Mouse (Mus musculus) stomach, embryonic 14.5 days (tissue): ENCODE data around the gene Ush2a. TPM values are rescaled to one million over a fixed set of nuclear protein-coding genes. Genes with fewer than 3 reads are reported as not detected.
A peak's percentile ranks its signal among the peaks of the same experiment; 100 is the strongest.

Experiments used
- ATAC-seq: fragments of 200-750 bp; cut with Nextera tagmentation; 2 replicates; pipeline ENCODE4 v1.8.0; 2017; ENCODE audit warnings: low read depth, moderate TSS enrichment; ENCODE audit not compliant: insufficient number of reproducible peaks, insufficient read depth, low FRiP score
- H3K27ac ChIP-seq: fragments of 300-500 bp; sonication (generic); 2 replicates; pipeline ENCODE4 v1.5.1; 2014; ENCODE audit warnings: mild to moderate bottlenecking, low read length, moderate library complexity, mixed read lengths
- H3K27me3 ChIP-seq: fragments of 300-500 bp; sonication (generic); 2 replicates; pipeline ENCODE4 v1.6.1; 2014; ENCODE audit warnings: low read length, control low read depth, mixed read lengths; ENCODE audit not compliant: control insufficient read depth, insufficient read depth
- H3K36me3 ChIP-seq: fragments of 300-500 bp; sonication (generic); 2 replicates; pipeline ENCODE4 v1.6.1; 2014; ENCODE audit warnings: mild to moderate bottlenecking, control low read depth, low read length, moderate library complexity, mixed read lengths; ENCODE audit not compliant: control insufficient read depth, insufficient read depth
- H3K4me1 ChIP-seq: fragments of 300-500 bp; sonication (generic); 2 replicates; pipeline ENCODE4 v1.6.1; 2014; ENCODE audit warnings: low read length, control low read depth, mixed read lengths; ENCODE audit not compliant: control insufficient read depth, insufficient read depth
- H3K4me2 ChIP-seq: fragments of 300-500 bp; sonication (generic); replicated peaks from 2 replicates; pipeline ENCODE4 v1.6.1; 2014; ENCODE audit warnings: low read depth, low read length, control low read depth
- H3K4me3 ChIP-seq: fragments of 300-500 bp; sonication (generic); 2 replicates; pipeline ENCODE4 v1.5.1; 2014; ENCODE audit warnings: low read depth, low read length, control low read depth
- H3K9ac ChIP-seq: fragments of 300-500 bp; sonication (generic); replicated peaks from 2 replicates; pipeline ENCODE4 v1.6.1; 2014; ENCODE audit warnings: low read depth, mild to moderate bottlenecking, control low read depth, low read length, moderate library complexity, mixed read lengths
- H3K9me3 ChIP-seq: fragments of 300-500 bp; sonication (generic); 2 replicates; pipeline ENCODE4 v1.6.1; 2016; ENCODE audit warnings: low read depth, low read length, control low read depth; ENCODE audit not compliant: control insufficient read depth
- WGBS: fragments of 180-500 bp; shearing (Covaris S2); extraction: QIAGEN DNeasy Blood & Tissue Kit; methylation state at CpG from one replicate; pipeline ENCODE4 v1.1.7; 2014; 5-methylcytosine and 5-hydroxymethylcytosine counted together
- polyA plus RNA-seq: library from polyadenylated mRNA; unstranded; fragments of >200 nt; fragmentation: Nextera tagmentation; extraction: Ambion mirVana; gene quantifications from 2 replicates; pipeline ENCODE4 v1.2.1, GENCODE M21; 2014

The Ush2a gene
- polyA plus RNA-seq, 1 experiment from 2014 or later: not detected

DNA sequence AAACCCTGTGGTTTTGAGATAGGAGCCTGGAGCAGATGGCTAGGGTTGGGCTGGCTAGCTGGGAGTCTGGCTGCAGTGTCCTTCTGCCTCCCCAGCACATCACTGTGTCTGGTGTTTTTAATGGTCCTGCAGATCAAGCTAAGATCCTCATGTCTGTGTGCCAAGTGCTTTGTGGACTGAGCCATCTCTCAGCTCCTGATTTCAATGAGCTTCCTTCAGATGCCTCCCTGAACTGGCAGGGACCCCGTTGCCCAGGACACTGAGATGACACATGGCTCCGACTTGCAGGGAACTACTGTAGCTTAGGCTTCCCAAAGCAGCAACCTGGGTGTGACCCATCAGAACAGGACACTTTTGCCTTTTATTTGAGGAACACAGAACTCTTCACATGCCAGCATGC, 72.1 kb downstream of the Ush2a start:
- H3K9ac ChIP-seq: no peak overlapping the region
- H3K4me2 ChIP-seq: no peak overlapping the region
- H3K27ac ChIP-seq: no peak overlapping the region
- WGBS: 80% methylated on average over 2 of the region's 2 CpGs
- no peaks in the 10 kb centered on the region for H3K9me3 ChIP-seq
- no peaks in the 10 kb centered on the region for H3K36me3 ChIP-seq
- no peaks in the 10 kb centered on the region for H3K4me1 ChIP-seq
- no peak for ATAC-seq
- no peak overlapping the region for H3K4me3 ChIP-seq
- no peaks in the 10 kb centered on the region for H3K27me3 ChIP-seq

GRCm38 (mm10) chr1:188347762-188348161, 85.9 kb downstream of the Ush2a start:
- Histone ChIP-seq H3K9ac (no peak overlapping the region), H3K4me1 (no peaks in the 10 kb centered on the region), H3K27ac (no peak overlapping the region), H3K27me3 (no peaks in the 10 kb centered on the region), H3K4me2 (no peak overlapping the region), H3K9me3 (no peaks in the 10 kb centered on the region), H3K4me3 (no peak overlapping the region), H3K36me3 (no peaks in the 10 kb centered on the region)
- ATAC-seq: no peak
- WGBS: 60% methylated on average over 2 of the region's 2 CpGs

- no peaks in the 10 kb centered on the region for H3K36me3 ChIP-seq
- WGBS: 89% methylated on average over 2 of the region's 2 CpGs
Observed at GRCm38 (mm10) chr1:188354726-188355125, 92.9 kb downstream of the Ush2a start.

GRCm38 (mm10) chr1:188363548-188363947, 101.7 kb downstream of the Ush2a start:
- Histone ChIP-seq H3K27ac (no peak overlapping the region), H3K9ac (no peak overlapping the region), H3K4me3 (no peak overlapping the region), H3K4me1 (no peaks in the 10 kb centered on the region), H3K36me3 (no peaks in the 10 kb centered on the region), H3K27me3 (no peaks in the 10 kb centered on the region), H3K4me2 (no peak overlapping the region), H3K9me3 (no peaks in the 10 kb centered on the region)
- 75% methylated on average over 3 of the region's 3 CpGs for WGBS
- ATAC-seq: no peak

More at GRCm38 (mm10) chr1:188354726-188355125, 92.9 kb downstream of the Ush2a start:
- H3K4me3 ChIP-seq: no peak overlapping the region
- no peak overlapping the region for H3K27ac ChIP-seq
- H3K4me1 ChIP-seq: no peaks in the 10 kb centered on the region
- H3K9ac ChIP-seq: no peak overlapping the region
- no peak overlapping the region for H3K4me2 ChIP-seq
- no peaks in the 10 kb centered on the region for H3K9me3 ChIP-seq
- ATAC-seq: no peak
- no peaks in the 10 kb centered on the region for H3K27me3 ChIP-seq

- H3K9ac ChIP-seq: no peak overlapping the region
- H3K27me3 ChIP-seq: no peaks in the 10 kb centered on the region
- no peaks in the 10 kb centered on the region for H3K4me1 ChIP-seq
- H3K4me3 ChIP-seq: no peak overlapping the region
- WGBS: 69% methylated on average over 1 of the region's 1 CpGs
- H3K9me3 ChIP-seq: no peaks in the 10 kb centered on the region
- H3K36me3 ChIP-seq: no peaks in the 10 kb centered on the region
- no peak overlapping the region for H3K27ac ChIP-seq
- no peak for ATAC-seq
- H3K4me2 ChIP-seq: no peak overlapping the region
Observed at GRCm38 (mm10) chr1:188385180-188385579, 123.4 kb downstream of the Ush2a start.

DNA sequence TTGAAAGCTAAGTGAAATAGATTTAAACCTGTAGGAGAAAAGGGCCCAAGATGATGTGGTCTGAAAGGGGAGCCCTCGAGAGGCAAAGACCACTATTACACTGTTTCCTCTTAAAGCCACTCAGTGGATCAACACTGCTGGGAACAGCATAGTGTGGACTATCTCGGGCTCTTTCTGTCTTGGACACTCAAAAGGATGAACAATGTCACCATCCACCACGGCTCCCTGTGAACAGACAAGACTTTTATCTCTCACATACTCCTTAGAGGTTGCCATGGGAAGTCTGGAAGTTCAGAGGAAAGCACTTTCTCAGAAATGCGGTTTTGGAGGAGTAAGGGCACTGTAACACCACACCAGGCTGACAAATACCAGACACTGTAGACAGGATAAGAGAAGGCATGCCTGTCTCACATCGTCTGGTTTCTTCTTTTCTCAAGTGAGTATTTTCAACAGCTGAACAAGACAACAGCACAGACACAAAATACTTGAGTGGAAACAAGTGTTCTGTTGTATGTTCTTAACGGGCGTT, 124.0 kb downstream of the Ush2a start:
- Histone ChIP-seq H3K4me1 (no peaks in the 10 kb centered on the region), H3K9me3 (no peaks in the 10 kb centered on the region), H3K9ac (no peak overlapping the region), H3K27me3 (no peaks in the 10 kb centered on the region), H3K4me2 (no peak overlapping the region), H3K27ac (no peak overlapping the region), H3K4me3 (no peak overlapping the region), H3K36me3 (no peaks in the 10 kb centered on the region)
- no peak for ATAC-seq
- WGBS: 45% methylated on average over 7 of the region's 7 CpGs

DNA sequence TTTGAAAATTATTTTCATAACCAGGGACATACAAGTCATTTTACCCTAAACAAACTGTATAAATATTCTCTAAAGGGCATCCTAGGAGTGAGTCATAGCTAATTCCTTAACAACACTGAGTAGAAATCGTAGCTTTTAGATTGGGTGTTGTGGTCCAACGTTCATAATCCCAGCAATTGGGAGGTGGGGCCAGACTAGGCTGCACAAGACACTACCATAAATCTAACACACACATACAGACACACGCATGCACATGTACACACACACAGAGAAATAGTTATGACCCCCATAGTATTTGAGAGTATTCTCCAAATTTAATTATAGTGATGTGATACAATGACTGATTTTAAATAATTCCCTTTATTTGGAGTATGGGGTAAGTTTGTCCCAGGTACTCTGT, 125.5 kb downstream of the Ush2a start:
- Histone ChIP-seq H3K27ac (no peak overlapping the region), H3K4me3 (no peak overlapping the region), H3K4me1 (no peaks in the 10 kb centered on the region), H3K9me3 (no peaks in the 10 kb centered on the region), H3K27me3 (no peaks in the 10 kb centered on the region), H3K4me2 (no peak overlapping the region), H3K9ac (no peak overlapping the region), H3K36me3 (no peaks in the 10 kb centered on the region)
- 79% methylated on average over 3 of the region's 3 CpGs for WGBS
- ATAC-seq: no peak

DNA sequence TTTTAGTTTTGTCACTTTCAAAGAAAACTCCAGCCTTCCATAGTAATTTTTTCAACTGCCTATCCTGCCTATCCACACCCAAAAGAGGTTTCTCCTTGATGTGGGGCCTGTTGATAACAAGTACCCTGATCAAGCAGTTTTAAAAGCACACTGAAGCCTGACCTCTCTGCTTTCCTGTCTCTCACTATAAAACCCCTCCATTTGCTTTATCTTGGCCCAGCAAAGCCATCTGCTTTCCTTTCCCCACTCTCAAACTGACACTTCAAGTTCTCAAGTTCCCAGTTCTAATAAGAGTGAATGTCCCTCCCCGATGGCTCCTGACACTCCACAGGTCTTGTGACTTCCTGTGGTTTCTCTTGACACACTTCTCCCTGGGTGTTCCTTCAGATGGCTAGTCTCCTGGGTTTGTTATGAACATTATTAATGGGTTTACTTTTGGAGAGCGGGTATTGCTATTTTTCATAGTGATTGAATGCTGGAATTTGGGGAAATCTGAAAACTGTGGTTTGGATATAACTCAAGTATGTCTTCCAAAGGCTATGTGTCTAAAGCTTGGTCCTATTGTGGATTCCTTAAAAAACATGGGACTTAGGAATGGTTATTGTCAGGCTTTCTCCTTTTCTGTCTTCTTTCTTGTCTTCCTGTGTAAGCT, 126.1 kb downstream of the Ush2a start:
- H3K4me1 ChIP-seq: no peaks in the 10 kb centered on the region
- no peak overlapping the region for H3K9ac ChIP-seq
- H3K4me3 ChIP-seq: no peak overlapping the region
- H3K36me3 ChIP-seq: no peaks in the 10 kb centered on the region
- no peaks in the 10 kb centered on the region for H3K9me3 ChIP-seq
- no peaks in the 10 kb centered on the region for H3K27me3 ChIP-seq
- WGBS: 33% methylated on average over 2 of the region's 2 CpGs
- no peak overlapping the region for H3K27ac ChIP-seq
- H3K4me2 ChIP-seq: no peak overlapping the region
- ATAC-seq: peak; percentile 10; the same call in 1 of the 2 replicates

GRCm38 (mm10) chr1:188390080-188390479, 128.3 kb downstream of the Ush2a start:
- H3K4me1 ChIP-seq: no peaks in the 10 kb centered on the region
- no peak overlapping the region for H3K4me3 ChIP-seq
- H3K36me3 ChIP-seq: no peaks in the 10 kb centered on the region
- H3K27me3 ChIP-seq: no peaks in the 10 kb centered on the region
- 57% methylated on average over 6 of the region's 6 CpGs for WGBS
- H3K9me3 ChIP-seq: no peaks in the 10 kb centered on the region
- H3K27ac ChIP-seq: no peak overlapping the region
- H3K4me2 ChIP-seq: no peak overlapping the region
- ATAC-seq: no peak
- no peak overlapping the region for H3K9ac ChIP-seq
